Mouse (Mus musculus) adrenal gland, postnatal 36 days (tissue): Measurements from ENCODE around the gene Pxmp2. TPM values are rescaled to one million over a fixed set of nuclear protein-coding genes. Genes with fewer than 3 reads are reported as not detected.

Experiments
- DNase-seq, 2 experiments: peaks; one replicate each; pipeline ENCODE4 v3.0.0; 2021; ENCODE audit warnings: mixed read lengths in 1 of 2
- total RNA-seq, 2 experiments: library from RNA; stranded (reverse); gene quantifications; 2 replicates each; pipeline ENCODE4 v1.2.3; 2021

The Pxmp2 gene
- total RNA-seq, 2 experiments from 2014 or later = 10.6 to 12.0 TPM

DNA sequence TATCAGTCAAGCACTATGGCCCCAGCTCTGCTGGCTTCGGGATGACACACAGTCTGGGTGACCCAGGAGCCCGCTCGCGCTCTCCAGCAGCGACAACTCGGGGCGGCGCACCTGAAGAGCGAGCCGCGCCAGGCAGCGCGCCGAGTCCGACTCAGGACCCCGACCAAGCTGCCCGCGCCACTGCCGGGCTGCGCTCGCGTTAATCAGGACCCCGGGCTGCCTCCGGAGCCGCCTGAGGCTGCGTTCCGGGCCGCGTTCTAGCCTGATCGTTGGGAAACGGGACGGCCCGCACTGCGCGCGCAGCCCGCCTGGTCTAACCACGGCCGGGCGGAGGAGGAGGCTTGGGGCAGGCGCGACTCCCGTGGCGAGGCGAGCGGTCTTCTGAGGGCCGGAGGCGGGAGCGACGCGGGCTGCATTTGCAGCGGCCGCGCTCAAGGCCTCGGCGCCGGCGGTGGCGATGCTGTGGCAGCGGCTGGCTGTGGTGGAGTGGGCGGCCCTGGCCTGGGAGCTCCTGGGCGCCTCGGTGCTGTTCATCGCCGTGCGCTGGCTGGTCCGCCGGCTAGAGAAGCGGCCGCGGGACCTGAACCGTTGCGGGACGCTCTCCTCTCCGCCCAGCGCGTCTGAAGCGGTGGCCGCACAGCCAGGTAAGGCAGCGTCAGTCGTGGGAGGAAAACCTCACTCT lies 55.1 kb downstream of the Pxmp2 start, which contains the start of gene Ankle2:
Gene Ankle2, plus strand, starts transcription at position 225 of the 682 bp plus-strand sequence.
- DNase-seq = peak; percentile 94 to 95

DNA sequence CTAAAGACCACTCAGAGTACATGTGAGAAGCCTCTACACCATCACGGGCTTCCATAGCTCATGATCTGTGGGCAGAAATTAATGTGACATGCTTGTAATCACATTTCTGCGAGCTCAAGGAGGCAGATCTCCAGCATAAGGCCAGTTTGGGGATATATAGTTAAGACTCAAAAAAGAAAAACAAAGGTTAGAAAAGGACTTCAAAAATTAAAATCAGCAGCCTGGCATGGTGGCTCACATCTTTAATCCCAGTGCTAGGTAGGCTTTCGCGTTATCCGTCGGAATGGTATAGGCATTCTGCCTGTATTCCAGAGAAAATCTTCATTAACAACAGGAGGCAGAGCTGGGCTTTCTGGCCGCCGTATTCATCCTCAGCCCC lies 55.6 kb downstream of the Pxmp2 start:
- peak in 1 of 2 experiments; percentile 4 for DNase-seq

DNA sequence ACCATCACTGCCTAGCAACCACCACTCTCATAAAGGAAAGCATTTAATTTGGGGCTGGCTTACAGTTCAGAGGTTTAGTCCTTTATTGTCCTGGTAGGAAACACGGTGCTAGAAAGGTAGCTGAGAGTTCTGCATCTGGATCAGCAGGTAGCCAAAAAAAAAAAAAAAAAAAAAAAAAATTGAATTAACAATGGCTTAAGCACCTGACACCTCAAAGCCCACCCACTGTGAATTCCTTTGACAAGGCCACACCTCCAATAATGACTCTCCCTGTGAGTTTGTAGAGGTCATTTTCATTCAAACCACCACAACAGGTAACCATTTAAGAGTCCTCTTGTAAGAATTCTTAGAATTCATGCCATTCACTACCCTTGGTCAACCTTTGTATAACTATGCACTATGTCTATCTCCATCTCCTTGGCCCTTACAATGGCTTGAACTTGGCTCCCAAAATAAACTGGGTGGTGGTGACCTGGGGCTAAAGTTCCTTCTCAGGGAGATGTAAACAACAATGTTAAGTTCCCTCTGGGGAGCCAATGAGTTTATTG lies 58.6 kb downstream of the Pxmp2 start:
- no peak for DNase-seq

DNA sequence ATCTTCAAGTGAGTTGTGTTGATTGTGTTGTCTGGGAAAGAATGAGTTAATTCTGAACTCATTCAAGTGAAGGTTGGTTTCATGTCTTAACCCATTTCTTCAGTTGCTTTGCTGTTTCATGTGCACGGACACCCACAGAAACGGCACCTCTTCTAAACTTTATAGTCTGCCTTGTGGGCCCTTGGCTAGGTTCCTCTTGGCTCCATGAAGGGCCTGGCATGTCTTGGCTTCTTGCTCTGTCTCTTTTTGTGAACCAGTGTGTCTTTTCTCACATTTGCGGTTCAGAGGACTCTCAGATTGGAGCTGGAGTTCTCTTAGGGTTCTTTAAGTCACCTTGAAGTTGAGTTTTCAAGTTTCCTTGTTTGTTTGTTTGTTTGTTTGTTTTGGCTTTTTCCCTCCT lies 60.9 kb downstream of the Pxmp2 start:
- DNase-seq = no peak

Other genes starting within 250 kb of the Pxmp2 start
- 1 to 10 TPM; 4.7 to 5.9 TPM for gene Gm17655, start 213.7 kb downstream of the Pxmp2 start, total RNA-seq
- under 1 TPM; 0.10 to 0.49 TPM for gene Gm35315, start 191.8 kb downstream of the Pxmp2 start, total RNA-seq
- under 1 TPM in 1 of 2 experiments, not detected in 1; 0.10 TPM for gene Plcxd1, start 186.2 kb downstream of the Pxmp2 start, total RNA-seq
- gene Gtpbp6, start 178.0 kb downstream of the Pxmp2 start, total RNA-seq = 10 to 100 TPM; 50.6 to 71.9 TPM
- gene Zfp605, start 176.1 kb downstream of the Pxmp2 start, total RNA-seq = 1 to 10 TPM; 6.5 to 6.9 TPM
- 10 to 100 TPM; 29.7 to 31.9 TPM for gene Chfr, start 150.3 kb downstream of the Pxmp2 start, total RNA-seq
- 10 to 100 TPM; 42.5 to 43.2 TPM for gene Golga3, start 109.5 kb downstream of the Pxmp2 start, total RNA-seq
- gene Ankle2, start 55.2 kb downstream of the Pxmp2 start, total RNA-seq = 10 to 100 TPM; 43.7 to 44.9 TPM
- gene Pgam5, start 16.3 kb downstream of the Pxmp2 start, total RNA-seq = 10 to 100 TPM; 45.8 to 57.6 TPM
- 1 to 10 TPM; 3.1 to 3.2 TPM for gene Pole, start 120 bp upstream of the Pxmp2 start, total RNA-seq
- under 1 TPM; 0.17 to 0.30 TPM for gene P2rx2, start 57.0 kb upstream of the Pxmp2 start, total RNA-seq
- not detected for gene Lrcol1, start 58.5 kb upstream of the Pxmp2 start, total RNA-seq
- gene Fbrsl1, start 162.3 kb upstream of the Pxmp2 start, total RNA-seq = 10 to 100 TPM; 65.6 to 68.6 TPM